Mouse (Mus musculus) left cerebral cortex, postnatal 4 days (tissue): ENCODE results near the gene Vmn2r93. TPM values are rescaled to one million over a fixed set of nuclear protein-coding genes. Genes with fewer than 3 reads are reported as not detected.

Experiments used
- DNase-seq: peaks from one replicate; pipeline ENCODE4 v3.0.0-alpha.2; 2022
- intact Hi-C: fragments of 180-260 bp; cut with DNase I; formaldehyde crosslinking; loops from one replicate; pipeline ENCODE4 v1.15.1; 2025
- total RNA-seq, 2 experiments: library from RNA; stranded (reverse); gene quantifications; 2 replicates each; pipeline ENCODE4 v1.2.3; 2021

Vmn2r93 gene
- total RNA-seq: not detected

- DNase-seq: no peak
- intact Hi-C loops: no loop called here
These were observed at the start of gene Vmn2r93 for GRCm38 (mm10) chr17:18297799-18298198. TSS of gene Vmn2r93 (plus strand) at chr17:18298099.

GRCm38 (mm10) chr17:18277656-18278055 is 20.2 kb upstream of the Vmn2r93 start, which contains the start of gene Vmn2r94:
TSS of gene Vmn2r94 (minus strand) at chr17:18277756.
- intact Hi-C loops: no loop called here
- no peak for DNase-seq

- intact Hi-C loops: no loop called here
- DNase-seq: no peak
These were observed 25.1 kb downstream of the Vmn2r93 start for GRCm38 (mm10) chr17:18323031-18323430.

- intact Hi-C loops: no loop called here
- DNase-seq: no peak
These were observed 62.1 kb downstream of the Vmn2r93 start for GRCm38 (mm10) chr17:18360007-18360406.

- no peak for DNase-seq
These were observed 62.7 kb downstream of the Vmn2r93 start for GRCm38 (mm10) chr17:18360602-18361001.

More at GRCm38 (mm10) chr17:18360602-18361001, 62.7 kb downstream of the Vmn2r93 start:
- intact Hi-C loops: no loop called here

Other genes starting within 250 kb of the Vmn2r93 start
- under 1 TPM in 1 of 2 experiments, not detected in 1; 0.10 TPM for gene Vmn2r124, start 248.7 kb upstream of the Vmn2r93 start, total RNA-seq
- not detected for gene Vmn2r91, start 213.1 kb upstream of the Vmn2r93 start, total RNA-seq
- not detected for gene Vmn2r92, start 146.2 kb upstream of the Vmn2r93 start, total RNA-seq
- not detected for gene Vmn2r94, start 20.3 kb upstream of the Vmn2r93 start, total RNA-seq
- under 1 TPM in 1 of 2 experiments, not detected in 1; 0.04 TPM for gene Vmn2r95, start 126.0 kb downstream of the Vmn2r93 start, total RNA-seq